Mouse (Mus musculus): ENCODE measurements around the gene Tmem120a.

The Tmem120a gene

DNA sequence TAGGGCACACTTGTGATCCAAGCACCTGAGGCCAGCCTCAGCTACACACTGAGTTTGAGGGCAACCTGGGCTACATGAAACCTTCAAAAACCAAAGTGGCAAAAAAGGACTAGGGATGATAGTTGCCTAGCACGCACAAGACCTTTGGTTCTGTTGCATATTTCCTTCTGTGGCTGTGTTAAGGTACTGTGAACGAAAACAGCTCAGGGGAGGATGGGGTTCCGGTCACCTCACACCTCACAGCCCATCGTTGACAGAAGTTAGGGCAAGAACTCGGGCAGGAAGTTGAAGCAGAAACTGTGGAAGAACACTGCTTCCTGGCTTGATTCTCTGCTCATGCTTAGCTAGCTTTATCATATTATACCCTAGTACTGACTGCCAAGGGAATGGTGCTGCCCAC is 34.5 kb downstream of the Tmem120a start:
- in situ Hi-C loops (cut with MboI) = no loop called here

DNA sequence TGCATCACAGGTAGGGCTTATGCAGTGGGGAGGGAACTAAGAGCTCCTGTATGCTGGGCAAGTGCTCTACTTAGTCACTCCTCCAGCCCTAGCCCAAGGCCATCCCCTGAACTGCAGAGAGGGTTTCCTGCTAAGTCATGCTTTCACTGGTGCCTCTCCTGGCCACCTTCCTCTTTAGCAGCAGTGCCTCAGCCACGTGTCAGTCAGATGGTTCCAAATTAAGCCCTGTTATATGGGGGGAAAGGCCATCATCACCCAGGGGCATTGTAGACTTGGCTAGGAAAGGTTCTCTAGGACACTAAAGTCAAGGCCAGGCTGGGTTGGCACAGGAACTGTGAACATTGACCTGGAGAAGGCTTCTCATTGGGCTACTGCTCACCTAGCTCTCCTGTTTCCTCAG is 36.4 kb downstream of the Tmem120a start:
- in situ Hi-C loops (cut with MboI) = no loop called here

DNA sequence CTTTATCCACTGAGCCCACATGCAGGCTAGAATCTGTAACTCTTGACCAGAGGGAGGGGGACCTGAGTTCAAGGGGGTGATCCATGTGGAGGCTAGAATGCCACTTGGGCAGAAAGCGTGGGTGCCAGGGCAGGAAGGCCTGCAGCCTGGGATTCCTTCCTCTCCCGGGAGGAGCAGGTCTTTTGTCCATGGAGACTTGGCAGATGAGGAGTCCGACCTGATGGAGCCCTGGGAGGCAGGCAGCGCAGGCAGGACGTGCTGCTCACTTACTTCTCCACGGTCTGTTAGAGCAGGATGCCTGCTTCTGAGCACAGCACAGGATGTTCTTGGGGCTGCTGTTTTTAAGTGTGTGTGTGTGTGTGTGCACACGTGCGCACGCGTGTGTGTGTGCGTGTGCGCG is 37.2 kb downstream of the Tmem120a start:
- in situ Hi-C loops (cut with MboI) = no loop called here

DNA sequence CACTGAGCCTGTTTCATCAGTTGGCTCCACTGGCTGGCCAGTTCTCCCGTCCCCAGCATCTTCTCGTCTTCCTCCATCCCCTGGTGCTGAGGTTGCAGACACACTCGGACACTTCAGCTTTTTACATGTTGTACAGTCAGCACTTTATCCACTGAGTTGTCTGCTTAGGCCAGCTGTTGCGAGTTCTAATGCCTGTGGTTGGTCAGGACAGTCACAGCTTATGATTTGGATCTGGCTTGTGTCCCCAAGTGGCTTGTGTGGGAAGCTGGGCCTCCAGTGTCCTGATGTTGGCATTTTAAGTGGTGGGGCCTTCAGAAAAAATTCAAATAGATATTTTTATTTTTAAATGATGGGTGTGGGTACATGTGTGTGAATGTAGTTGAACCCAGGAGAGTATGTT is 38.9 kb downstream of the Tmem120a start:
- in situ Hi-C loops (cut with MboI) = no loop called here

DNA sequence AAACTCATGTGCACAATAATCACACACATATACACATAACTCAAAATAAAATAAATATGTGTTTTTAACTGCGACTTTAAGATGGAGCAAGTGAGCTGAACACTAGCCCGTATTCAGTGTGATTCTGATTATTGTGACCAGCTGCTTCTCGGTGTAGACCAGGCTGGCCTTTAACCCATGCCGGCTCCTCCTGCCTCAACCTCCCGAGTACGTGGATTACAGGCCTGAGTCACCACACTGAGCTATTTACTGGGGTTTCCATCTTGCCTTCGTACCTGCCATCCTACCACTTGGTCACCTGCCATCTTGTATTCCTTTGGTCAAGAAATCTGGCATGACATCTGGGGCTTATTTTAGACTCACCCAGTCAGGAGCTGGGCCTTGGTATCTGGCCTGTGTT is 40.8 kb downstream of the Tmem120a start:
- in situ Hi-C loops (cut with MboI) = no loop called here

DNA sequence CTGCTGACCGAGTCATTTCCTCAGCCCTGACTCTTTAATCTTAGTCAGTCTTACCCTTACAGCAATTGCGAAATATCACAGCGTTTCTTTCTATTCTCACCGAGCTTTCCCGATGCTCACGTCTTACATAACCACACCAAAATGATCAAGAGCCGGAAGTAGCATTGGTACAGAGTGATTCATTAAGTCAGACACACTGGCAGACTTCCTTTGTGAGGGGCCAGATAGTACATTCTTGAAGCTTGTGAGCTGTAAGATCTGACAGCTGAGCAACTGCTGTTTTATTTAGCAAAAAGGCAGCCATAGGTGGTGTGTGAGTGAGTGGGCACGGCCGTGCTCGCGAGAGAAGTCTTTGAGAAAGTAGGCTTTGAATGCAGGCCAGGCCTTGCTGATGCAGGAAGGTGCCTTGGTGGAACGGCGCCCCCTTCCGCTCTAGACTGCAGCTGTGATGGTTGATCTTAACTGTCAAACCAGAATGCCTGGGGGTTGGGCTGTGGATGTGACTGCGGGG is 41.5 kb downstream of the Tmem120a start:
- in situ Hi-C loops (cut with MboI) = no loop called here

DNA sequence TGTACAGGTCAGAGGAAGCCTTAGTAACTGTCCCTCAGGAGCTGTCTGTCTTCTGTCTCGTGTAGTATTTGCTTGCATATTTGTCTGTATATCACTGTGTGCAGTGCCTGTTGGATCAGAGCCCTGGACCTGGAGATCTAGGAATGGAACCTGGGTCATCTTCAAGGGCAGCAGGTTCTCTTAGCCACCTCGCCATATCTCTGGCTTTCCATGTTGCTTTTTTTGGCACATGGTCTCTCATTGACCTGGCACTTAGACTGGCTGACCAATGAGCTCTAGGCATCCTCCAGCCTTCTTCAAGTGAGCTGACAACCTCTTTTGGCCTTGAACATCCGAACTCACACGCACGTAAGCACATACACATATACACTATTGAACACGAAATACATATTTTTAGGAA is 42.1 kb downstream of the Tmem120a start:
- in situ Hi-C loops (cut with MboI) = no loop called here

DNA sequence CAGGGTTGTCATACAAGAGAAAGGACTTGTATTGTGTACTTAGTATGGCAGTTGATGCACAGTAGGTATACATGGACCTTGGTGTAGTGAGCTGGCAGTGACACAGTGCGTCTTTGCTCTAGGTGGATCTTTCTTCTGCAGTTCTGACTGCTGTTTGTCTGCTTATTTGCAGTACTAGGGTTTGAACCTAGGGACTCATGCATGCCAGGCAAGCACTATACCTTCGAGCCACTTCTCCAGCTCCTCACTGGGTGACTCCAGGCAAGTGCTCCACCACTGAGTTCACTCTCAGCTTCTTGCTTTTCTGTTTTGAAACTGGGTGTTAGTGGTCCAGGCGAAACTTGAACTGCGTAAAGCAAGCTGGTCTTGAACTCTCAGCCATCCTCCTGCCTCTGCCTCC is 42.6 kb downstream of the Tmem120a start:
- in situ Hi-C loops (cut with MboI) = no loop called here

DNA sequence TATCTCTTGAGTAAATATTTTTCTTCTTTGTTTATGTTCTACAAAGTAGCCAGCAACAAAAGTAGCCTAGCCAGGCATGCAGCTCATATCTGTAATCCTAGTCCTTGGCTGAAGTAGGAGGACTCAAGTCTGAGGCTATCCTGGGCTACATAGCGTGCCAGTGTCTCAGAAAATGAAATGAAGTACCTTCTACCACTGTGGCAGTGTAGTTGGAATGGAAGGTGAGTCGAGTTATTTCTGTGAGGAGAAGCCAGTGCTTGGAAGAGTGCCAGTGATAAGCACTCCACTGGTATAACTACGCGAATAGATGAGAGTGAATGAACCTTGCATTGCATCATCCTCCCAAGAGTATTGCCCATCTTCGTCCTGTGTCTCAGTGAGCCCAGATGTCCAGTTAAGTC is 46.5 kb downstream of the Tmem120a start:
- in situ Hi-C loops (cut with MboI) = no loop called here

DNA sequence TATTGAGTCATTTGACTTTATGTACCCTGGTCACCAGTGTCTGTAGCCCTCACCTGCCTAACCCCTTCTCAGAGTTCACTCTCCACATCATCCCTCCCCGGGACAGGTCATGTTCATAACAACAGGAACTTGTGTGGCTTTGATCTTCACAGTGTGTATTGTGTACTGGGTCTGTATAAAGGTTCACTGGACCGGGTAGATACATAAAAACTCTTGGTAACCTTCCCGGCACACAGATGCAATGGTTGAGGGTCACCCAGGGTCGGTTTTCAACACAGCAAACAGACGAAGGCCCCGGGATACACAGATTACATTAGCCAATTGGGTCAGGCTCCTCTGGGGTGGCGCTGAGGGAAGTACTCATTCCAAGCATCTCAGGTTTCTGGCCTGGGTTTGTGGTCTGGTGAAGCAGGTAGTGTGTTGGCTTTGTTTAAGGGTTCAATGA is 48.9 kb downstream of the Tmem120a start:
- in situ Hi-C loops (cut with MboI) = no loop called here

DNA sequence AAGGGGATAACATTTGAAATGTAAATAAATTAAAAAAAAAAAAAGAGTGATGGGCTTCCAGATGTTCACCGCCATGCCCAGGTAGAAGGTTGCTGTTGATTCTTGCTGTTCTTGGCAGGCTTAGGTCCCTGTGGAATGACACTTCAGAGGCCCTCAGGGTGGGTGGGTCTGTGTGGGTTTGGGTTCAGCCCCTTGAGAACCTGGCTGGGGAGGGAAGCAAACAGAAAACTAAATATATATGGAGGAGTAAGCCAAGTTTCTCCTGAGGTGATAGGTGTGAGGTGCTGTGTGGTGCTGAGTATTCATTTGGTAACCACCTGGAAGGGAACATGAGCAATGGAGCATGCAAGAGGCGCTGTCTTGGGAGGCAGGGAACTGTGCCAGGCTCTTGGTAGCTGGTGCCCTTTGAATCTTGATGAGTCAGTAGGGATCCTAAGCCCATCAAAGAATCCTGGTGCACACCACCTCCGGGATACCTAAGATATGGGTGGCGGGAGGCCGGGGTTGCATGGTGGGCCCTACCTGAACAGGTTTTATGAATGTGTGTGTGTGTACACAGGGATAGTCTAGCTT is 50.9 kb downstream of the Tmem120a start:
- in situ Hi-C loops (cut with MboI) = no loop called here

DNA sequence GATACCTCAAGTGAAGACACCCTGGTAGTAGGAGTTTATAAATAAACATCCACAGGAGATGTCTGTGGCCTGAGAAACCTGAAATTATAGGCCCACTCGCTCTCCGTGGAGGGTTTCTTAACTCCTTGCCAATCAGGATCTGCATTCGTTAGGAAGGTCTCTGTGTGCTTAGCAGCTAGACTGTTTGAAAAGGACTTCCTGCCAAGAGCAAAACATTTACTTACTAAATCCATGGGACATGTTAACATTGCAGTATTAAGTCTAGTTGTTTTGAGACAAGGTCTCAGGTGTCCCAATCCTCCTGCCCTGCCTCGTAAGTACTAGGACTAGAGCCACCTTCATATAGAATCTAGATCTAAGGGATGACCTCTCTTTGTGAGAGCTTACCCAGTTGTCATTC is 53.0 kb downstream of the Tmem120a start:
- in situ Hi-C loops (cut with MboI) = no loop called here

DNA sequence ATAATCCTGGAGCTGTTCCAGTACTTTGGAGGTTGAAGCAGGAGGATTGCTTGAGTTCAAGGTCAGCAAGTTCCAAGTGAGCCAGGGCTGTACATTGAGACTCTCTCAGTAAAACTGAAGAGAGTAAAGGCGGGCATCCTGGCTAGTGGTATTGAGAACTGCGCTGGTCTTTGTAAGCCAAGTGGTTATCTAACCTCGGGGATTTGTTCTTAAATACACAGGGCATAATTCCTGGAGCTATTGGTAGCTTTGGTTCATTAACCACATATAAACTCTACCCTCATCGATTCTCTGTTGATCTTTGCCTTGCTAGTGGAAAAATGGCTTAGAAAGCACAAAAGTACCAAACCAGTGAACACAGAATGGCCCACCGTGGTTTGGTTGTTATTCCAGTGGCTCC is 53.8 kb downstream of the Tmem120a start:
- in situ Hi-C loops (cut with MboI) = no loop called here

All from mature B cell (primary cell).